Mouse (Mus musculus): ENCODE data around the gene Hagh. TPM values are rescaled to one million over a fixed set of nuclear protein-coding genes. Genes with fewer than 3 reads are reported as not detected.

The Hagh gene
- polyA plus RNA-seq, 1 experiment from 2014 or later: 72.2 TPM

- Histone ChIP-seq H3K9ac (ENCODE audit: low read depth, low read length) (peak within 1 kb of the TSS; percentile 73), H3K9me3 (replicated peaks; ENCODE audit: control insufficient read depth, low read length, poor library complexity, severe bottlenecking) (no peaks in the 10 kb centered on the region), H3K4me3 (ENCODE audit: low read depth, low read length) (peak within 1 kb of the TSS; percentile 86), H3K4me2 (ENCODE audit: low read length) (peak within 1 kb of the TSS; percentile 97), H3K27ac (ENCODE audit: low read length) (peak within 1 kb of the TSS; percentile 84), H3K4me1 (ENCODE audit: control insufficient read depth, insufficient read depth, low read length) (peaks cover 32% of the 10 kb centered on the region), H3K36me3 (ENCODE audit: control insufficient read depth, insufficient read depth, low read length) (peaks cover 41% of the 10 kb centered on the region), H3K27me3 (ENCODE audit: control insufficient read depth, insufficient read depth, low read depth, low read length) (no peaks in the 10 kb centered on the region)
- under 1% methylated on average over 62 of the region's 62 CpGs for WGBS
- ATAC-seq: peak; percentile 40
These were observed 55.1 kb downstream of the Hagh start, which contains the start of the genes Eme2 and Mrps34 for GRCm38 (mm10) chr17:24894995-24895547. Gene Eme2 (minus strand): TSS chr17:24895087. Gene Mrps34 (plus strand): TSS chr17:24895116.

- peaks cover 32% of the 10 kb centered on the region for H3K4me1 ChIP-seq (ENCODE audit: control insufficient read depth, insufficient read depth, low read length)
- peak overlapping the region; percentile 97 for H3K4me2 ChIP-seq (ENCODE audit: low read length)
- peaks cover 38% of the 10 kb centered on the region for H3K36me3 ChIP-seq (ENCODE audit: control insufficient read depth, insufficient read depth, low read length)
- H3K27me3 ChIP-seq (ENCODE audit: control insufficient read depth, insufficient read depth, low read depth, low read length): no peaks in the 10 kb centered on the region
- peak overlapping the region; percentile 84 for H3K27ac ChIP-seq (ENCODE audit: low read length)
- ATAC-seq: 0 out of 2 replicates have a peak, but pooled peaks have one; percentile 1
- H3K9me3 ChIP-seq (replicated peaks; ENCODE audit: control insufficient read depth, low read length, poor library complexity, severe bottlenecking): no peaks in the 10 kb centered on the region
- WGBS: 9% methylated on average over 23 of the region's 23 CpGs
- peak overlapping the region; percentile 73 for H3K9ac ChIP-seq (ENCODE audit: low read depth, low read length)
- H3K4me3 ChIP-seq (ENCODE audit: low read depth, low read length): peak overlapping the region; percentile 86
These were observed 55.8 kb downstream of the Hagh start for GRCm38 (mm10) chr17:24895571-24896240.

- Histone ChIP-seq H3K9ac (ENCODE audit: low read depth, low read length) (peak within 1 kb of the TSS; percentile 73), H3K36me3 (ENCODE audit: control insufficient read depth, insufficient read depth, low read length) (peaks cover 39% of the 10 kb centered on the region), H3K4me3 (ENCODE audit: low read depth, low read length) (peak within 1 kb of the TSS; percentile 86), H3K4me2 (ENCODE audit: low read length) (peak within 1 kb of the TSS; percentile 97), H3K27ac (ENCODE audit: low read length) (peak within 1 kb of the TSS; percentile 84), H3K9me3 (replicated peaks; ENCODE audit: control insufficient read depth, low read length, poor library complexity, severe bottlenecking) (no peaks in the 10 kb centered on the region), H3K4me1 (ENCODE audit: control insufficient read depth, insufficient read depth, low read length) (peaks cover 32% of the 10 kb centered on the region), H3K27me3 (ENCODE audit: control insufficient read depth, insufficient read depth, low read depth, low read length) (no peaks in the 10 kb centered on the region)
- peak; percentile 61 for ATAC-seq
- WGBS: under 1% methylated on average over 48 of the region's 50 CpGs
These were observed 56.5 kb downstream of the Hagh start, which contains the start of gene Nme3 for GRCm38 (mm10) chr17:24896241-24896992. Gene Nme3 (plus strand): TSS chr17:24896500.

- H3K27me3 ChIP-seq (ENCODE audit: control insufficient read depth, insufficient read depth, low read depth, low read length): no peaks in the 10 kb centered on the region
- peak overlapping the region; percentile 73 for H3K9ac ChIP-seq (ENCODE audit: low read depth, low read length)
- peak overlapping the region; percentile 84 for H3K27ac ChIP-seq (ENCODE audit: low read length)
- 27% methylated on average over 11 of the region's 11 CpGs for WGBS
- H3K4me3 ChIP-seq (ENCODE audit: low read depth, low read length): peak overlapping the region; percentile 86
- ATAC-seq: peak; percentile 9
- peaks cover 43% of the 10 kb centered on the region for H3K36me3 ChIP-seq (ENCODE audit: control insufficient read depth, insufficient read depth, low read length)
- H3K9me3 ChIP-seq (replicated peaks; ENCODE audit: control insufficient read depth, low read length, poor library complexity, severe bottlenecking): no peaks in the 10 kb centered on the region
- H3K4me1 ChIP-seq (ENCODE audit: control insufficient read depth, insufficient read depth, low read length): peaks cover 32% of the 10 kb centered on the region
- H3K4me2 ChIP-seq (ENCODE audit: low read length): peak overlapping the region; percentile 97
These were observed 57.0 kb downstream of the Hagh start for GRCm38 (mm10) chr17:24896993-24897269.

GRCm38 (mm10) chr17:24897600-24897999, 57.7 kb downstream of the Hagh start:
- no peak overlapping the region for H3K27ac ChIP-seq (ENCODE audit: low read length)
- no peaks in the 10 kb centered on the region for H3K27me3 ChIP-seq (ENCODE audit: control insufficient read depth, insufficient read depth, low read depth, low read length)
- no peak for ATAC-seq
- H3K4me3 ChIP-seq (ENCODE audit: low read depth, low read length): peak overlapping the region; percentile 86
- peaks cover 44% of the 10 kb centered on the region for H3K36me3 ChIP-seq (ENCODE audit: control insufficient read depth, insufficient read depth, low read length)
- H3K9me3 ChIP-seq (replicated peaks; ENCODE audit: control insufficient read depth, low read length, poor library complexity, severe bottlenecking): no peaks in the 10 kb centered on the region
- peaks cover 32% of the 10 kb centered on the region for H3K4me1 ChIP-seq (ENCODE audit: control insufficient read depth, insufficient read depth, low read length)
- WGBS: 78% methylated on average over 4 of the region's 4 CpGs
- H3K4me2 ChIP-seq (ENCODE audit: low read length): peak overlapping the region; percentile 97
- peak overlapping the region; percentile 26; the same call in 1 of the 2 replicates for H3K9ac ChIP-seq (ENCODE audit: low read depth, low read length)

GRCm38 (mm10) chr17:24898041-24898854, 58.3 kb downstream of the Hagh start:
- ATAC-seq: no peak
- Histone ChIP-seq H3K36me3 (ENCODE audit: control insufficient read depth, insufficient read depth, low read length) (peaks cover 46% of the 10 kb centered on the region), H3K4me2 (ENCODE audit: low read length) (no peak overlapping the region), H3K4me3 (ENCODE audit: low read depth, low read length) (no peak overlapping the region), H3K9me3 (replicated peaks; ENCODE audit: control insufficient read depth, low read length, poor library complexity, severe bottlenecking) (no peaks in the 10 kb centered on the region), H3K4me1 (ENCODE audit: control insufficient read depth, insufficient read depth, low read length) (peaks cover 32% of the 10 kb centered on the region), H3K27ac (ENCODE audit: low read length) (no peak overlapping the region), H3K27me3 (ENCODE audit: control insufficient read depth, insufficient read depth, low read depth, low read length) (no peaks in the 10 kb centered on the region), H3K9ac (ENCODE audit: low read depth, low read length) (peak overlapping the region; percentile 26; the same call in 1 of the 2 replicates)
- WGBS: 74% methylated on average over 4 of the region's 4 CpGs

- Histone ChIP-seq H3K4me2 (ENCODE audit: low read length) (no peak overlapping the region), H3K9ac (ENCODE audit: low read depth, low read length) (no peak overlapping the region), H3K36me3 (ENCODE audit: control insufficient read depth, insufficient read depth, low read length) (peaks cover 54% of the 10 kb centered on the region), H3K4me1 (ENCODE audit: control insufficient read depth, insufficient read depth, low read length) (peaks cover 24% of the 10 kb centered on the region), H3K27me3 (ENCODE audit: control insufficient read depth, insufficient read depth, low read depth, low read length) (no peaks in the 10 kb centered on the region), H3K4me3 (ENCODE audit: low read depth, low read length) (no peak overlapping the region), H3K27ac (ENCODE audit: low read length) (no peak overlapping the region), H3K9me3 (replicated peaks; ENCODE audit: control insufficient read depth, low read length, poor library complexity, severe bottlenecking) (no peaks in the 10 kb centered on the region)
- WGBS: 87% methylated on average over 5 of the region's 5 CpGs
- no peak for ATAC-seq
These were observed 59.2 kb downstream of the Hagh start for GRCm38 (mm10) chr17:24899153-24899552.

- H3K4me1 ChIP-seq (ENCODE audit: control insufficient read depth, insufficient read depth, low read length): peaks cover 21% of the 10 kb centered on the region
- no peaks in the 10 kb centered on the region for H3K27me3 ChIP-seq (ENCODE audit: control insufficient read depth, insufficient read depth, low read depth, low read length)
- WGBS: 94% methylated on average over 6 of the region's 6 CpGs
- H3K4me2 ChIP-seq (ENCODE audit: low read length): no peak overlapping the region
- no peak overlapping the region for H3K27ac ChIP-seq (ENCODE audit: low read length)
- ATAC-seq: no peak
- no peaks in the 10 kb centered on the region for H3K9me3 ChIP-seq (replicated peaks; ENCODE audit: control insufficient read depth, low read length, poor library complexity, severe bottlenecking)
- no peak overlapping the region for H3K9ac ChIP-seq (ENCODE audit: low read depth, low read length)
- no peak overlapping the region for H3K4me3 ChIP-seq (ENCODE audit: low read depth, low read length)
- H3K36me3 ChIP-seq (ENCODE audit: control insufficient read depth, insufficient read depth, low read length): peaks cover 62% of the 10 kb centered on the region
These were observed 60.1 kb downstream of the Hagh start for GRCm38 (mm10) chr17:24900014-24900413.

All from midbrain, embryonic 16.5 days (tissue).